Mouse (Mus musculus): ENCODE measurements around the gene Cd247.

The Cd247 gene

GRCm38 (mm10) chr1:165819147-165819546 is 30.7 kb downstream of the Cd247 start:
- DNase-seq (ENCODE audit: low spot score): no peak

- DNase-seq (ENCODE audit: low spot score): no peak
Observed at GRCm38 (mm10) chr1:165822031-165822430, 33.5 kb downstream of the Cd247 start.

DNA sequence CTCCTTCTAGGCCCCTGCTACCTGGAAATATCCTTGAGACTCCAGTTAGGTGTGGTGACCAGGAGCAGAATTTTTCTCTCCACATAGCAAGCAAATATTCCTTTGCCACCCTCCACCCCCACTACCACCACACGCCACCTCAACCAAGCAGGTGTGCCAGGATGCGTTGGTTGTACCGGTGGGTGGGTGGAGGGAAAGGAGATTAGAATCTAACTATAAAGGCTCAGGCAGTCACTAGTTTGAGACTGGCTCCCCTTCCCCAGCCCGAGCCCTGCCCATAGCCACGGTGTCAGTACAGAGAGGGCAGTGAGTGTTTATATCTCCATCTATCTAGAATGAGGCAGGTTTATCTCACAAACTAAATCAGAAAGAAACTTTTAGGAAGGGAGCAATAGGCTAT is 39.7 kb downstream of the Cd247 start:
- no peak for DNase-seq (ENCODE audit: low spot score)

DNA sequence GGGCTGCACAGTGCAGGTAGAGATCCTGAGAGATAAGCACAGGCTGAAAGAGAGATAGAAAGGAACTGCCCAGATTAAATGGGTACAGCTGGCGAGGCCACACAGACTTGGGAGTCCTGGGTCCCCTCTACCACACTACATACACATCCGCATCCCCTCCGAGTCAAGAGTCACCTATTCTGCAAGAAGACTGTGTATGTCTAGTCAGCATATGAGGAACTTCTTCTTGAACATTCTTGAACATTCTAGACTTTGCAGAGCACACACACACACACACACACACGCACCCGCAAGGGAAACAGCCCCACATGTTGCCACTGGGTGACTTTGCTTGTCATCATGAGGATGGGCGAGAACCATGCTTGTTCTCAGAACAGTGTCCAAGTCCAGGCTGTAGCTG is 40.1 kb downstream of the Cd247 start:
- no peak for DNase-seq (ENCODE audit: low spot score)

DNA sequence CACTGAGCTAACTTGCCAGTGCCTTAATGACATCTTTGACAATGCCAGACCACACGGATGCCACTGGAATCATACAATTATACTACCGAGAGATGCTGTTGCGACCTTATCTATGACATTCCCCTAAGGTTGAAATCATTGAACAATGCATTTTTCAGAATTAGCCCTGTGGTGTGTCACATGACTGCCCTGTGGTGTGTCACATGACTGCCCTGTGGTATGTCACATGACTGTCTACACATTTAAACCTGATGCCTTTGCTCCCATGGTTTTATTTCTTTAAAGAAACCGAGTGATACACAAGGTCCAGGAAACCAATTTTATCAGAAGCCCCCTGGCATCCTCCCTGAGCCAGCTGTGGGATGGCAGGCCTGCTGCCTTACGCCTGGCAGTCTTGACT is 41.4 kb downstream of the Cd247 start:
- DNase-seq (ENCODE audit: low spot score): no peak

GRCm38 (mm10) chr1:165833244-165833643 is 44.8 kb downstream of the Cd247 start:
- no peak for DNase-seq (ENCODE audit: low spot score)

DNA sequence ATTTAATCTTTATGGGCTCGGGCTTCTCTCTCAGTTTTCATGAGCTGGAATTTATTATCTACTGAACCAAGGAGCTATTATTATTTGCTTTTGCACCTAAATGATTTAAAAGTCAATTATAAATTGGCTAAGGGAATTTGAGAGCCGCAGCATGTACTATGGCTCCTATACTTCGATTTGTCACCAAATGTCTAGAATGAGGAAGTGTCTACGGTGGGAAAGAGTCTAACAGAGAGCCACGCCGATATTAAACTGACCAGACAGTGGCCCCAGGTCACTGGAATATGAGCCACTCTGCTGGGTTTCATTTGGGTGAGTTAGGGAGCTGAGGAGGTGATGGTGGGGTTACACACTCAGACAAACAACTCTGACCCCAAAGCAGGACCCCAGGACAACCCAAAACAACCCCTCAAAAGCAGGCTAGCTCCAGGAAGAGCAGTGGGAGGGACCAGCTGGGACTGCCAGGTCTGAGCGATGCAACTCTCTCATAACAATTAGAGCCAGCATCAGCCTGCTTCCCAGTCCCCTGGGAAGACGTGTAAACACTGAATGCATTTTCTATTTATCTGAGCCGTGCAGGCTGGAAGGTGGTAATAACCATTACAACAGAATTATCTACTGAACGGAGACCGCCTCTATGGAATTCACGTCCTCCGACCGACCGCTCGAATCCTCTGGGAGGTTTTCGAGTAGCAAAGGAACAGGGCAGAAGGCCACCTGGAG is 45.6 kb downstream of the Cd247 start:
- no peak for DNase-seq (ENCODE audit: low spot score)

GRCm38 (mm10) chr1:165834633-165834975 is 46.1 kb downstream of the Cd247 start:
- no peak for DNase-seq (ENCODE audit: low spot score)

- no peak for DNase-seq (ENCODE audit: low spot score)
Observed at GRCm38 (mm10) chr1:165836461-165836860, 48.0 kb downstream of the Cd247 start.

DNA sequence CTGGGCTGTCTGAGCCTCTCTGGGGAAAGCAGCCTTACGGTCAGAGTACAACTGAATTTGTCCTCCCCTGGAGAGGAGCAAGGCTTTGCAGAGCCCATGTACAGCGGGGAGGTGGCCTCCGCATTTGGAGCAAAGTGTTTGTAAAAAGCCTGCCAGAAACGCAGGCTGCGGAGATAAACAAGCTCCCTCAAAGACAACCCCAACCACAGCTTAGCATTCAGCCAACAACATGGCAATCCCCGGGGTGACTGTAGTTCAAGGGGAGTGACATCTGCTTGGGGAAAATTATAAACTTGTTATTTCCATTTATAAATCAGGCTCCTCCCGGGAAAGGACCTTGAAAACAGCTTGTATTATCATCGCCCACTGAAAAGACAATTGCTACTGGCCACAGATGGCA is 49.1 kb downstream of the Cd247 start:
- no peak for DNase-seq (ENCODE audit: low spot score)

DNA sequence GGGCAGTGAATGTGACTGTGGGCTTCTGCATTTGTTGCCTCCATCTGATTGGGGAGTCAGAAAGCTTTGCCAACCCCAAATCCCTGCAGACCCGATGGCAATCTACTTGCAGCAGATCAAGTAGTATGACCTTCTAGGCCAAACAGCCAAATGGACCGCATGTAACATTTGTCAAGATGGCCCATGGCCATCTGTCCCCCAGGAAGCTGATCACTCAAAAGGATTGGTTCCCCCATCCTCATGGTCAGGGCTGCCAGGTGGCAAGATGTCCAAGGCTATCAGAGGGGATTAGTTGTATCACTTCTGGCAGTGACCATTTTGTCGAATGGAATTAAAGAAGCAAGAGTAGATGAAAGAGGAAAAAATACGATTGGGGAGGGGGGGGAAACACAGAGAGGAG is 50.7 kb downstream of the Cd247 start:
- DNase-seq (ENCODE audit: low spot score): no peak

- no peak for DNase-seq (ENCODE audit: low spot score)
Observed at GRCm38 (mm10) chr1:165840548-165841230, 52.2 kb downstream of the Cd247 start.

DNA sequence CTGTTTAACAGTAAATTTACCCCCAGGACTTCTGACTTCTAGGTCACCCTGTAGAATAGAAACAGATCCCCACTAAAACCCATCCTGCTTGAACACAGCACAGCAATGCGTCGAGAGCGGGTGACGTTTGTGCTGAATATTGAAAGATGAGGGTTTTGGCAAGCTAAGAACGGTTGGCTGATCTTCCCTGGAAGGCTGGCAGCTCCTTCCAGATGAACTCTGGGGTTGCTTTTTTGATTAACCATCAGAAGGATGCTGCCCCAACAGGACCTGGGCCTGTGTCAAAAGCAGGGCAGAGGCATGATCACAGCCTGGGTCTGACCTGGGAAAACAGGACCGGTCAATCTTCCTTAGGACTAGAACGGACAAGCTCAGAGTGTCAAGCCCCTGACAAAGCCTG is 53.7 kb downstream of the Cd247 start:
- DNase-seq (ENCODE audit: low spot score): no peak

DNA sequence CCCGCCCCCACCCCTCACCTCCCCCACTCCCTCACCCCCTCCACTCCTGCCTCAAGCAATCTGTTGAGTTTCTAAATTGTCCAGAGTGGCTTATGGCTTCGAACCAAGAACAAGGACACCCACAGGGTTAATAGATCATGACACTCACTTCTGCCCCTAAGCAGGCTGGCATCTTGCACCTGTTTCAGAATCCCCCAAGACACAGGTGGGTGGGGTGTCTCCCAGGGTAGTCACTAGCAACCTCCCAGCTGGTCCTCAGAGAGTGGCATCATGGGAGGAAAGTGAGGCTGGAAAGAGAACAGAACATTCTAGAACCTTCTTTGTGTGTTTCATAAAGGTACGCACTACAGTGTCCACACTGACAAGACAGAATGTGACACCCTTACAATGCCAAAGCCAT is 55.1 kb downstream of the Cd247 start:
- no peak for DNase-seq (ENCODE audit: low spot score)

- no peak for DNase-seq (ENCODE audit: low spot score)
Observed at GRCm38 (mm10) chr1:165844466-165844951, 56.0 kb downstream of the Cd247 start.

DNA sequence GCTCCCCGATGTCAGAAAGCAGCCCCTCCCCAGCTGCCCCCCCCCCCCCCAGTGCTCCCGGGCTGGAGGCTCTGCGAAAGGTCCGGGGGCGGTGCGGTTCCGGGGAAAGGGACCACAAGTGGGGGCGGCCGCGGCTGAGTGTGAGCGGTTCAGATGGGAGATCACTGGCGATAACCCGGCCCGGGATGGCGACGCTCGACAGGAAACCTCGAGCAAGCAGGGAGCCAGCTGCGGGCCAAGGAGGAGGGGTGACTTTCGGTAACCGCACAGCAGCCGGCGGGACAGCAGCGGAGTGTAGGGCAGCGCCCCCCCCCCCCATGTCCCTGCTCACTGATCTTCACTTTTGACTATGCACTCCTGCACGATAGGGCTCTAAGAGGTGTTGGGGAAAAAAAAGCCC is 56.5 kb downstream of the Cd247 start:
- no peak for DNase-seq (ENCODE audit: low spot score)

DNA sequence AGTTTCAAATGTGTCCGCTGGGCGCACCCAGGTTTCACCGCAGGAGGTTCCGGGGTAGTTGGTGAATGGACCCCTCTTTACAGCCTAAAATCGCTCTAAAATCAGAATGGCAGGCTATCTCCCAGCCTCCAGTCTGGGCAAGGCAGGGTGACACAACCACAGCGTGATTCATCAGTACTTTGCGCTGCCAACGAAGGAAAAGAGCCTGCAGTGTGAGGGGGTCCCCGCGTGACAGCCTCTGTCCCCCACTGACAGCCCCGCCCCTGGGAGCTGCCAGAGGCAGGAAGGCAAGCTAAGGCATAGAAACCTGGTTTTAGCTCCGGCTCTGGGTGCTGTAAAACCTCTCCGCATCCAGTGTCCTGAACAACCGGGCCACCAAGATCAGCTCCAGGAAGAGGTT is 56.9 kb downstream of the Cd247 start:
- no peak for DNase-seq (ENCODE audit: low spot score)

DNA sequence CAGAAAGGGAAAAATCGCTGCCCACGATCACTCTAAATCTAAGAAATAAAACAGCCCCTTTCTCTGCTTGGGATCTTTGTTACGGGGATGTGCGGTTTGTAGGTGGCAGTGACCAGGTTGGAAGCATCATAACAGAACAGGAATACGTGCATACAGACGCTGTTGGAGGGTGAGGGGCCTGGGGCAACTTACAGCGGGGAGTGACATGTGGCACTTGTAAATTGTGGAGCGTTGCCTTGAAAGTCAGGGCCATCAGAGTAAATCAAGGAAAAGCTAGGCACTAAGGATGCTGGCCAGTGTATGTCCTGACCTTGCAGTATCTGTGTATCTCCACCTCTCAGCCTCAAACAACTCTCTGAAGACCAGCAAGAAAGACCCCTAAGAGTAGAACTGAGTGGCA is 59.9 kb downstream of the Cd247 start:
- no peak for DNase-seq (ENCODE audit: low spot score)

DNA sequence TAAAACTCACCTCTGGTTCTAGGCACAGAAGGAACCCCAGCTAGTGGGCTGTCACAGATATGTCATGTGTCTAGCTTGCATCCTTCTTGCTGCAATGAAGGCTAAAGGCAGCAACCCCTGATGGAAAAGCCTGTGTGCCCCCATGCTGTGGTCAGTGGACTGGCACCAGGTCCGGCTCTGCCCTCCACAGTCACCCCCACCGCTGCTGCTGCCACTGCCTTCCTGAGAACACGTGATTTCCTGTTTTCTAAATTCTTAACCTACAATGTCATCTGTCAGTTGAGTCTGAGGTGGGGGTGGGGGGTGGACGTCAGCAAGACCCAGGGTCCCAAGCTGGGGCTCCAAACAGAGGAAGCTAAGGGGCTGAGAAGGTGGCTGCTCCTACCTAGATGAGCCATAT is 60.4 kb downstream of the Cd247 start:
- no peak for DNase-seq (ENCODE audit: low spot score)

DNA sequence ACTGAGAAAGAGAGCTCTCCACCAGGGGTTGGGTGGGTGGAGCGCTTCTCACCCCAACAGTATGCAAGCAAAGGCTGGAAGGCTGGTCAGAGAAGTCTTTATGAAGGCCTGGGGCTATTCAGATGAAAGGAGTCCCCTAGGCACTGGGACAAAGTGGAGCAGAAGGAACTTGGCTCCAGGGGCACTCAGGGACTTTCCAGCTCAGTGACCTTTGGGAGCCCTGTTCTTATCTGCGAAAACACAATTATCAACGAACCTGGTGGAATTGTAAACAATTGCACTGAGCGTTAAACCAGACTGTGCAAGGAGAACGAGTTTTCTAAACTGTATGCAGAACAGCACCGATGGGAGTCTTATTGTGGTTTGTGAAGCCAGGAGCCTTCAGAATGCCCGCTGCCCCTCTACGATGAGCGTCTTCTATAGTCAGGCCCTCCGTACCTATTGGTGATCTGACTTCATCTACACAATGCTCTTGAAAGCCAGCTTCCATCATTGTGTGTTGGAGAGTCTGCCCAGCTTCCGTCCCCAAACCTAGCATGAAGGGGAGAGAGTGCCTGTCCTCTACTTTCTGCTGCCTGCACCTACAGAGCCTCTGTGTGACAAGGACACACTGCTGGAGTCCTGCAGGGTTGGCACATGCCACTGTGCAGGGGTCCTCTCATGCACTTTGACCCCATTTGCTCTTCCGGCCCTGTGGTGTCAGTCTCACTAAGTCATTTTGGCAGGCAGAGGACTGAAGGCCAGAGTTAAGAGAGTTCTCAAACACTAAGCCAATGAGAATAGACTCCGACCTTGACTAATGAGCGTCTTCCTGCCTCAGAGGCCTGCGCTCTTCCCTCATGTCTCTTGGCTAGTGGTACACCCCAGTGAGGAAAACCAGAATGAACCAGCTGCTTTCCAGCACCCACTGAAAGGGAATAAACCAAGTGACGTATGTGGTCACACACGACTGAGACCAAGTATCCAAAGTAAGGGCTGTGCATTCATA is 61.3 kb downstream of the Cd247 start:
- no peak for DNase-seq (ENCODE audit: low spot score)

DNA sequence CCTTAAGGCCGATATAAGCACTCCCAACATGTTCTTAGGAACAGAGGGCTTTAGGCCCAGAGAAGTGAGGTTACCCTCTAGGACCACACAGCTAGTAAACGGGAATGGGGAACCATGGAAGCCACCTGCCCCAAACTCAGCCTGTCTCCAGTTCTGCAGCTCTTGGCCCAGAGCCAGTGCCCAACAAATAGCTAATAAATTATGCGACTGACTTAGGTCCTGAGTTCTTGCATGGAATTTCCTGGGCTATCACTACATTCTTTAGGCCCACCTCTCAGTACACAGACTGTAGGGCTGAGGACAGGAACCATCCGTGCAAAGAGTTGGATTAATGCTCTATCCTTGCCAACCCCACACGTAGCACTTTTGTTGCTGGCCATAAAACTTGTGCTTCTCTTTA is 63.6 kb downstream of the Cd247 start:
- DNase-seq (ENCODE audit: low spot score): no peak

GRCm38 (mm10) chr1:165853131-165853721 is 64.7 kb downstream of the Cd247 start:
- DNase-seq (ENCODE audit: low spot score): no peak

All from left cerebral cortex, adult 11 months (tissue).